Mouse (Mus musculus) erythroblast, embryonic 14.5 days (primary cell): ENCODE measurements around the gene AA467197. TPM values are rescaled to one million over a fixed set of nuclear protein-coding genes. Genes with fewer than 3 reads are reported as not detected.

ENCODE experiments used
- H3K27me3 ChIP-seq: 2 replicates; pipeline ENCODE4 v1.6.1; 2012; ENCODE audit warnings: inconsistent platforms; ENCODE audit not compliant: control insufficient read depth
- H3K36me3 ChIP-seq: 2 replicates; pipeline ENCODE4 v1.6.1; 2012; ENCODE audit warnings: mild to moderate bottlenecking, inconsistent platforms; ENCODE audit not compliant: control insufficient read depth
- H3K4me1 ChIP-seq: 2 replicates; pipeline ENCODE4 v1.6.1; 2012; ENCODE audit warnings: inconsistent platforms; ENCODE audit not compliant: control insufficient read depth
- H3K4me3 ChIP-seq: replicated peaks from 2 replicates; pipeline ENCODE3; 2012; ENCODE audit warnings: moderate library complexity, mild to moderate bottlenecking, inconsistent platforms
- H3K9me3 ChIP-seq: 2 replicates; pipeline ENCODE4 v1.6.1; 2012; ENCODE audit warnings: low read length, inconsistent platforms, mixed read lengths; ENCODE audit not compliant: control insufficient read depth
- GATA1 ChIP-seq: IDR thresholded peaks from 2 replicates; pipeline ENCODE4 v1.6.1; 2012; ENCODE audit warnings: low read length, inconsistent platforms, mixed read lengths
- TAL1 ChIP-seq: IDR thresholded peaks from 3 replicates; pipeline ENCODE4 v1.6.1; 2012; ENCODE audit warnings: low read length, inconsistent platforms, mixed read lengths
- polyA plus RNA-seq: library from polyadenylated mRNA; stranded (reverse); fragments of >175 nt; gene quantifications from 2 replicates; pipeline ENCODE4 v1.2.3, GENCODE M21; 2012

The AA467197 gene
- not detected in 2 replicates for polyA plus RNA-seq

- no peak for TF ChIP-seq TAL1
- TF ChIP-seq GATA1: no peak
- peaks cover 5% of the 10 kb centered on the region for H3K4me1 ChIP-seq
- no peak within 1 kb of the TSS for H3K4me3 ChIP-seq
- H3K9me3 ChIP-seq: no peaks in the 10 kb centered on the region
- H3K27me3 ChIP-seq: peaks cover 18% of the 10 kb centered on the region
- peaks cover 11% of the 10 kb centered on the region for H3K36me3 ChIP-seq
Measured at GRCm38 (mm10) chr2:122636686-122637085, at the start of gene AA467197. Gene AA467197 (plus strand): TSS chr2:122636986.

- Histone ChIP-seq H3K9me3 (no peaks in the 10 kb centered on the region), H3K4me1 (no peaks in the 10 kb centered on the region), H3K27me3 (no peaks in the 10 kb centered on the region), H3K36me3 (no peaks in the 10 kb centered on the region), H3K4me3 (no peak overlapping the region)
- TF ChIP-seq TAL1: no peak
- TF ChIP-seq GATA1: no peak
Measured at GRCm38 (mm10) chr2:122587861-122588519, 48.8 kb upstream of the AA467197 start.

- Histone ChIP-seq H3K27me3 (no peaks in the 10 kb centered on the region), H3K9me3 (no peaks in the 10 kb centered on the region), H3K4me3 (no peak overlapping the region), H3K36me3 (no peaks in the 10 kb centered on the region), H3K4me1 (no peaks in the 10 kb centered on the region)
- TF ChIP-seq TAL1: no peak
- no peak for TF ChIP-seq GATA1
Measured at GRCm38 (mm10) chr2:122590351-122590750, 46.4 kb upstream of the AA467197 start.

GRCm38 (mm10) chr2:122591213-122591612 lies 45.6 kb upstream of the AA467197 start:
- Histone ChIP-seq H3K4me3 (no peak overlapping the region), H3K36me3 (no peaks in the 10 kb centered on the region), H3K9me3 (no peaks in the 10 kb centered on the region), H3K27me3 (no peaks in the 10 kb centered on the region), H3K4me1 (no peaks in the 10 kb centered on the region)
- TF ChIP-seq TAL1 (no peak), GATA1 (no peak)

GRCm38 (mm10) chr2:122595461-122595860 lies 41.3 kb upstream of the AA467197 start:
- no peak overlapping the region for H3K4me3 ChIP-seq
- no peaks in the 10 kb centered on the region for H3K4me1 ChIP-seq
- no peak for TF ChIP-seq GATA1
- TF ChIP-seq TAL1: no peak
- H3K36me3 ChIP-seq: no peaks in the 10 kb centered on the region
- H3K9me3 ChIP-seq: no peaks in the 10 kb centered on the region
- H3K27me3 ChIP-seq: no peaks in the 10 kb centered on the region

- H3K27me3 ChIP-seq: no peaks in the 10 kb centered on the region
- H3K36me3 ChIP-seq: no peaks in the 10 kb centered on the region
- no peaks in the 10 kb centered on the region for H3K9me3 ChIP-seq
- H3K4me3 ChIP-seq: no peak overlapping the region
- no peak for TF ChIP-seq TAL1
- no peak for TF ChIP-seq GATA1
- H3K4me1 ChIP-seq: no peaks in the 10 kb centered on the region
Measured at GRCm38 (mm10) chr2:122599736-122600135, 37.0 kb upstream of the AA467197 start.

- Histone ChIP-seq H3K4me3 (no peak overlapping the region), H3K27me3 (no peaks in the 10 kb centered on the region), H3K4me1 (no peaks in the 10 kb centered on the region), H3K9me3 (no peaks in the 10 kb centered on the region), H3K36me3 (no peaks in the 10 kb centered on the region)
- TF ChIP-seq GATA1 (no peak), TAL1 (no peak)
Measured at GRCm38 (mm10) chr2:122601354-122601753, 35.4 kb upstream of the AA467197 start.

- Histone ChIP-seq H3K4me1 (peaks cover under 1% of the 10 kb centered on the region; the same call in 1 of the 2 replicates), H3K9me3 (no peaks in the 10 kb centered on the region), H3K36me3 (no peaks in the 10 kb centered on the region)
Measured at GRCm38 (mm10) chr2:122605829-122606228, 31.0 kb upstream of the AA467197 start.

GRCm38 (mm10) chr2:122608820-122609219 lies 28.0 kb upstream of the AA467197 start:
- Histone ChIP-seq H3K36me3 (no peaks in the 10 kb centered on the region), H3K27me3 (peaks cover 9% of the 10 kb centered on the region), H3K4me3 (no peak overlapping the region), H3K9me3 (no peaks in the 10 kb centered on the region), H3K4me1 (peaks cover 4% of the 10 kb centered on the region; the same call in 1 of the 2 replicates)
- TF ChIP-seq TAL1 (no peak), GATA1 (no peak)

More at GRCm38 (mm10) chr2:122605829-122606228, 31.0 kb upstream of the AA467197 start:
- Histone ChIP-seq H3K4me3 (no peak overlapping the region), H3K27me3 (peaks cover 6% of the 10 kb centered on the region)
- no peak for TF ChIP-seq GATA1
- TF ChIP-seq TAL1: no peak
